Mouse (Mus musculus) spleen, adult 12 weeks (tissue): Measurements from ENCODE around the gene Pou4f2.

Experiments used
- DNase-seq: peaks from one replicate; pipeline ENCODE4 v3.0.0; 2022; ENCODE audit warnings: low spot score

The Pou4f2 gene

GRCm38 (mm10) chr8:78436071-78436651 lies at the start of gene Pou4f2:
TSS of gene Pou4f2 (minus strand) at chr8:78436645.
- no peak for DNase-seq

DNA sequence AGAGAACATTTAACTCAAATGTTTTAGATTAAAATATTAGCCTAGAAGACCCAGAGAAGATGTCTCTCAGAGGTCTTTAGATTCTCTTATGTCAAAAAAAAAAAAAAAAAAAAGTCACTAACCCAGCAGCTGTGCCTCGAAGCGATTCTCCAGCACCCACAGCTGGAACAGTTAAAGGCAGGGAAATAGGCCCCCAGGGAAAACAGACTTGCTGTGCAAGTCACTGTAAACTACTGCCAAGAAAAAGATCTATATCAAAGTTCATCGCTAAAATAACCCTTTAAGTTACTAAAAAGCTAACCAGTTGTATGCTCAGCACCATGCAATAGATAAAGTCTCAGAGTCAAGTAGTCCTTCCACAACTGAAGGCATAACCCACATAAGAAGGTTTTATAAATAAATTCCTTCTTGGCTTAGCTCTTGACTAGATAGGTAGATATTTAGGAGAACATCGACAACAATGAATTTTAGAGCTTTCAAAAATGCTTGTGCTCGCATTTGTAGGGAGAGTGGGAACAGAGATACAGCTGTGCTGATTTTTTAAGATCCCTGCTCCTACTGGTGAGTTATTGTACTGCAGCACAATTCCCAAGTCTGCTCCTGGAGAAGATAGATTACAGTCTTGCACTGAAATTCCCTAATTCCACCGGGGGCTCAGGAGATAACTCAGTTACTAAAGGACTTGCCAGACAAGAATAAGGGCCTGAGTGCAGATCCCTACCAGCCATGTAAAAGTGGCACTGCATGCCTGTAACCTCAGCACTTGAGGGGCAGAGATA lies 40.8 kb upstream of the Pou4f2 start:
- DNase-seq = no peak

DNA sequence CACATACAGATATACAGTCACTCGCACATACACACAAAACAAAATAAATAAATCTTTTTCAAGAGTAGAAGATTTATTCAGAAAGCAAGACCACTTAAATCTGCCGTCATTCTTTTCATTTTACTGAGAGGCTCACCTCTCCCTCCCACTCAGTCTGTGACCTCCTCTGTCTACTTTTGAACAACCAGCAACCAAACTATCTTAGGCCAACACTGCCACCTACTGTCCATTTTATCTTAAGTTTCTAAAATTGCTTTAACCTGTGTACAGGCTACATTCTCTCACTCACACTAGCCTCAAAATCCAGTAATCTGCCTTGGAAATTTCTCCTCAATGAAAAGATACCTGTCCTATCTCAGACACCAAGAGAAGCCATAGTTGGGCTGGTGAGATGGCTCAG lies 31.4 kb upstream of the Pou4f2 start:
- DNase-seq = no peak

DNA sequence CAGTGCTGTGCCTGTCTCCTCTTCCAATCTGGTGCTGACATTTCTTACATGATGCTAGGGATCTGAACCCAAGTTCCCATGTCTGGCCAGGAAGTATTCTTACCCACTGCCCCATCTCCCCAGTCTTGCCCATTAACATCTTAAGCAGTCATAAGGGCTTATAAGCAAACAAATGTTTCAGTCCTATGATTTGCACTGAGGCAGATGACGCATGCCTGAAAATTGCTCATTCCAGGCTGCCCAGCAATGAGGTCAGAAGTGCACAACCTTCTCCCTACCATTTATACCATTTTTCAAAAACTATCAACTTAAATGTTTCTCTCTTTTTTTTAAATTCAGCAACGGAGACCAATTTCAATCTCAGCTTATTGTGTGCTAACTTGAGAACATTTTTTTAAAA lies 27.5 kb upstream of the Pou4f2 start:
- DNase-seq = no peak

DNA sequence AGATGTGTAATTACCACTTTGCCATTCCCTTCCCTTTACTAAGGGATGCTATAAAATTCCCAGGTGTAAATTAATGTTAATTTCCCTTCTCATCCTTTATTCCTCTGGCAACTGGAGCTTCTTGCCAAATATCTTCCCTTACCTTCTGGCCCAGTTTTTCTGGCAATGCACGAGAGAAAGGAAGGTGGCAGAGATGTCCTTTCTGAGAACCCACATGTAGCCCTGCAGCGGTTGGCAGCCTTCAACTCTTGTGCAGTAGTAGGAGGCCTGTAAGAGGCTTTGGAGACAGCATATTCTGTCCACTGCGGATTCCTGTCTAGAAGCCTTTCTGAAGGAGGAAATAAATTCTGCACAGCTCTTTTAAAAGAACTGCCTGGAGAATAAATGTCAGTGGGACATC lies 20.0 kb upstream of the Pou4f2 start:
- no peak for DNase-seq

DNA sequence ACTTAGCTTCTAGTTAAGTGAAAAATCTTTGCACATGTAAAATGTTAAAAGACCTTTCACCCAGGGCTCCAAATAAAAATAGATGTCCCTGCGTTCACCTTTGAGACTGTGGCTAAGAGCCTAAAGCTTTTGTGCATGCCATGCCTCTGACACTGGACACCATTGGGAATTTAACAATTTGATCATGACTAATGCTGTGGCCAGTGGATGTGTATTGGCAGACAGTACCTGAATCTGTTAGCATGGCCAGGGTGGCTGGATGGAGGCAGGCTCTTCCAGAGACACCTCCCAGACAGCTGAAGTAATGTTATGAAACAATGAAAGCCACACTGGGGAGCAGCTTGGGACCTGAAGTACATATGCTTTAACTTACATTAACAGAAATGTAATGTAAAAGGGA lies 6.3 kb upstream of the Pou4f2 start:
- DNase-seq = no peak

GRCm38 (mm10) chr8:78438121-78438520 lies 1.7 kb upstream of the Pou4f2 start:
- DNase-seq = no peak

GRCm38 (mm10) chr8:78437140-78438045 lies 948 bp upstream of the Pou4f2 start:
- no peak for DNase-seq

DNA sequence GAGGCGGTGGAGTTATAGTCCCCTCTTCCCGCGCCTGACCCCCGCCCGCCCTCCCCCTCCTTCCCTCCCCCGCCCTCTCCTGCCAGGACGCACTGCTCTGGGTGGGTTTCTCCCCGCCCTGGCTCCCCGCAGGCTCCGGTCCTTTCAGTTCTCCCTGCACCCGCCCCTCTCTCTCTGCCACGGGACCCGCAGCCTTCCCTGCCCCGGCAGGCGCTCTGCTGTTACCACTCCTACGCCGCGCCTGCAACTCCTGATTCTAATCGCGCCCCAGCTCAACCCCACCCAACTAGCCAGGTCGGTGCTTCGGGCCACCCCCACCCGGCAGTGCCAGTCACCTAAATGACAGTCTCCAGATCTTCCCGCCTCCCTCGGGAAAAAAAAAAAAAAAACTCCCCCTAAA lies 216 bp upstream of the Pou4f2 start:
- no peak for DNase-seq

DNA sequence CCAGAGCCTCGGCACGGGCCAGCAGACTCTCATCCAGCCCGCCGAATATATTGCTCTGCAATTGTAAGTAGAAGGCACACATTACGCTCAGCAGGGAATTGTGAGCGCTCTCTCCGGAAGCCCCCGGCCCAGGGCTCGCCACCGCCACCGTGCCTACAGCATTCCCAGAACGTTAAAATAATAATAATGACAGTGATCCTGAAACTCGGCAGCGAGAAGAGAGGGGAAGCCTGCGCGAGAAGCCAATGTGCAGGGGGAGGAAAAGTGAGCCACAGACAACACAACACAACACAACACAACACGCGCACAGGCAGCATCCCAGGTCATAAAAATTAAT lies 853 bp downstream of the Pou4f2 start:
- DNase-seq = no peak

- DNase-seq = no peak
These were observed 1.4 kb downstream of the Pou4f2 start for GRCm38 (mm10) chr8:78434823-78435623.

DNA sequence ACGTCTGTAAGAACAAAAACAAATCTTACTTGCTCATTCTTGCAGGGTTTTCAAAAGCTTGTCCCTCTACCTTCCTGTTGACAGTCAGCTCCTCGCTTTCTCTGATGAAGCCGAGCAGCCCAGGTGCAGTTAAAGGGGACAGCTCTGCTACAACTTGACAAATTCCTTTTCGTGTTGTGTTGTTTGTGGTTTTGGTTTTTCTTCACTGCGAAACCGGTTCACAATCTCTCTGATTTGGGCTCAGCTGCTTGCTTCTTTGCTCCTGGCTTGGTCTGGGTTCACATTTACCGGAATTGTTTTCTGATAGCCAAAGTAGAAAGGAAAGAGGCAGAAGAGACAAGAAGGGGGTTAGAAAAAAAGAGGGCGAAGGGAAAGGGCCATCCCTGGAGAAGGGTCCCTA lies 2.1 kb downstream of the Pou4f2 start:
- DNase-seq = no peak

- DNase-seq = no peak
These were observed 3.1 kb downstream of the Pou4f2 start for GRCm38 (mm10) chr8:78433318-78433717.

DNA sequence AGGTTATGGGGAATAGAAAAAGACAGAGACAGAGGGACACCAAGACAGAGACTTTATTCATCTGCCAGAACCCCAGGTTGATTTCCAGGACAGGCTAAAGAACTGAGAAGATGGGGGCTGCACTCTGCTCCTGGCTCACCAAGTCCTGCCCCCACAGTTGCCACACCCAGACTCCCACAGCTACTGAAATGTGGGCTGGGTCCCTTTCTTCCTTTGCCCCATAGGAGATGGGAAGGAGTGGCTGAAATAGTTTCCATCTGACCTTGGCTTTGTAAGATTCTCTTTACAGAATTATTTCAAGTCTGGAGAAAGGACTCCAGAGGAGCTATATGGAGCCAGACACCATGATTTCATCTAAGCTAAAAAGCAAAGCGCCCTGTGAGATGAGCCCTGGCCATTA lies 4.0 kb downstream of the Pou4f2 start:
- no peak for DNase-seq

- no peak for DNase-seq
These were observed 5.1 kb downstream of the Pou4f2 start for GRCm38 (mm10) chr8:78431356-78431755.

GRCm38 (mm10) chr8:78428148-78428547 lies 8.3 kb downstream of the Pou4f2 start:
- no peak for DNase-seq

DNA sequence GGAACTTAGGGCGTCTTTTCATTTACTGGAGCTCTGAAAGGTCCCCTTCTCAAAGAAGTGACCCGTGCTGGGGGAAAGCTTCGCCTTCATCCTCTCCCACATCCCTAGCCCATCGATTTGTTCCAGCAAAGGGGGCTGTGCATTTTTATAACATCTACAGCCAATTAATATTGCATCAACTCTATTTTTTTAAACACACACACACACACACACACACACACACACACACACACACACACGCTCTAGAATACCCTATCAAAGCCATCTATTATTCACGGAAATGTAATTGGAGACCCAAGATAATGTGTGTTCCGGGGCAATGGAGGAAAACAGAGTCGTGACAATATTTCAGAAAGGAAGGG lies 8.7 kb downstream of the Pou4f2 start:
- DNase-seq = no peak

DNA sequence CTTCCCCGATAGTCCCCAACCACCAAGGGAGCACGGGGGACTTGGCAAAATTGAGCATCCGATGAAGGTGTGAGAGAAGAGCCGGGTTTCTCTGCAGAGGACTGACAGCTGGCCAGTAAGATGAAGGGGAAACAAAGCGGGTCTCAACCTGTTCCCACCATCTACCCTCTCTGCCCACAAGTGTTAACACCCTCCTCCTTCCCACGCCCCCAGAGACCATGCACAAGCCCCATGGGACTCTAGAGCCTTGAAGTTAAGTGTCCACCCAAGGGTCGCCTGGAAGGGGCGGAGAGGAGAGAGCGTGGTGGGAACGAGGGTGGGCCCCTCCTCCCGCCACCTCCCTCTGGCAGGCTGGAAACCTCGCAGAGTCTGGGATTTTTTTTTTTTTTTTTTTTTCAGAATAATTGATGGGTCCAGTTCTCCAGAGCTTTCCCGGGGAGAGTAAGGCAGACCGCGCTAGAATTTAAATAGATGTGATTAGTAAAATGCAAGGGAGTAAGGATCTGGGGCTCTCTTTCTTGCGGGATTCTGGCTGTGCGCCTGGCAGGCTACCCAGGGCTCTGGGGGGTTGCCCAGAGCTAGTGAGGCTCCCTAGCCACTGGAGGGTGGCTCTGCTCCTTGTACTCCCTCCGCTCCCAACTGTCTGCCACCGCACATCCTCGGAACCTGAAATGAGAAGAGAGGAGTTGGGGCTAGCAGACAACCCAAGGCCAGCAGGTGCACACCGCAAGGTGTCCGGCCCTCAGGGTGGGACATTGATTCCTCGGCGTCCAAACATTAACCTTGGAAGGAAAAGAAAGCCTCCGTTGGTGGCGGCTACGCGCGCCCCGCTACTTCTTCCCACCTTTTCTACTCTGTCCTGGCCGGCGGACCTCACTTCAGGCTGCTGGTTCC lies 9.3 kb downstream of the Pou4f2 start:
- DNase-seq = no peak

- DNase-seq = no peak
These were observed 10.0 kb downstream of the Pou4f2 start for GRCm38 (mm10) chr8:78426455-78426854.

GRCm38 (mm10) chr8:78423937-78424336 lies 12.5 kb downstream of the Pou4f2 start:
- no peak for DNase-seq

- DNase-seq = no peak
These were observed 16.3 kb downstream of the Pou4f2 start for GRCm38 (mm10) chr8:78420101-78420503.
